8 mouse cellular contexts compared by ENCODE assay signal in the genomic region with DNA sequence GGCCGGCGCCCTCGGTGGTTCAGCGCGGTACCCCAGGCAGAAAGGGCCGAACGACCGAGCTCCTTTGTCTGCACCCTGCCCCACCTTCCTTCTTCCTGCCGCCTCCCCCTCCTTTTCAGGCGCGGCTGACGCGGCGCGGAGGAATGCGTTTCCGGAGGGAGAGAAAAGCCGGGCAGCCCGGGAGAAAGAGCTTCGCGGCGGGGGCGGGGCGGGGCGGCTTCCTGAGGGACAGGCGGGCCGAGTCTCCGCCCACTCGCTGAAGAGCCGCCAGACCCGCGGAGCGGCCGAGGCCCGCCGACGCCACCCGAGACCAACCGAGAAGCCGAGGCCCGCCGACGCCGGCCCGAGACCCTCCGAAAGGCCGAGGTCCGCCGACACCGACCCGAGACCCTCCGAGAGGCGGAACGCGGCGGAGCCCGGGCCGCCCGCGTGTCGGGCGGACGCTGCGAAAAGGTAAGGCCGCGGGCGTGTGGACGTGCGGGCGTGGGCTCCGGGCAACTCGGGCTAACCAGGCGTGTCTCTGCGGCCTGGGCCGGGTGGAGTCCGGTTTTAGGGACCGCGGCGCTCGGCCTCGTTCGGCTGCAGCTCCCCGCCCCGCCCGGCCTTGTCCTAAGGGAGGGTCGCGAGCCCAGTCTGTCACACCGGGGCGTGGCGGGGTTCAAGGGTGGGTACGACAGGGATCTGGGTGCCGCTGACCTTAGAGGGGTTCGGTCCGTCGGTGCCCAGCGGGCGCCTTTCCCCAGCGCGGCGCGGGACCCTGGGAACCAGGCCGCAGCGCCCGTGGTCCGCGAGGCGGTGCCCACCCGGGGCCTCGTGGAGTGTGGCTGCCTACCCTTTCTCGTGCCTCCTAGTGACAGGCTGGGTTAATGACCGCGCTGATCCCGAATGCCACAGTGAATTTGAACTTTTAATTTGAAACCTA. TPM values are rescaled to one million over a fixed set of nuclear protein-coding genes. Genes with fewer than 3 reads are reported as not detected.
A peak's percentile ranks its signal among the peaks of the same experiment; 100 is the strongest.
DNase-seq lines count a peak whose midpoint lies in the region; ATAC-seq and TF ChIP-seq lines count a peak whose summit lies in the region.

A gene (plus strand): TSS at position 148 of the 922 bp plus-strand sequence.

- peak; percentile 88 for DNase-seq in 3T3-L1 (ENCODE audit: low read depth, low spot score)
- peak; percentile 86 to 94 for DNase-seq in adrenal gland, postnatal 4 days (ENCODE audit: low spot score in 2 of 2)
- peak; percentile 95 to 97 for DNase-seq in heart, adult 18-20 months
- DNase-seq in kidney, adult 2 months = peak; percentile 97
- DNase-seq in limb, embryonic 11.5 days (ENCODE audit: low spot score) = peak; percentile 96
- peak; percentile 76 for DNase-seq in spleen, adult 12 weeks (ENCODE audit: low spot score)

- H3K4me2 ChIP-seq in embryonic facial prominence, embryonic 13.5 days = peak within 1 kb of the TSS; percentile 71
- H3K4me2 ChIP-seq in limb, embryonic 11.5 days (ENCODE audit: low read depth, severe bottlenecking) = peak within 1 kb of the TSS; percentile 54
- H3K4me2 ChIP-seq in midbrain, embryonic 13.5 days (replicated peaks) = peak within 1 kb of the TSS; percentile 66

- TF ChIP-seq POLR2A in kidney, adult 2 months (IDR thresholded peaks at IDR 0.05; ENCODE audit: low read depth, low read length) = peak; percentile 84

- peak within 1 kb of the TSS; percentile 98 for H3K27ac ChIP-seq in embryonic facial prominence, embryonic 13.5 days
- peak within 1 kb of the TSS; percentile 99 for H3K27ac ChIP-seq in kidney, adult 2 months (ENCODE audit: insufficient read depth, low read depth, low read length)
- H3K27ac ChIP-seq in limb, embryonic 11.5 days (replicated peaks; ENCODE audit: low read depth, low read length) = peak within 1 kb of the TSS; percentile 78
- peak within 1 kb of the TSS; percentile 100 for H3K27ac ChIP-seq in midbrain, embryonic 13.5 days

- H3K9ac ChIP-seq in embryonic facial prominence, embryonic 13.5 days = peak within 1 kb of the TSS; percentile 99
- H3K9ac ChIP-seq in limb, embryonic 11.5 days (ENCODE audit: low read length) = peak within 1 kb of the TSS; percentile 94
- peak within 1 kb of the TSS; percentile 98 for H3K9ac ChIP-seq in midbrain, embryonic 13.5 days (replicated peaks)

- no peaks in the 10 kb centered on the region for H3K36me3 ChIP-seq in embryonic facial prominence, embryonic 13.5 days
- H3K36me3 ChIP-seq in kidney, adult 2 months (ENCODE audit: control insufficient read depth, insufficient read depth, low read length) = no peaks in the 10 kb centered on the region
- H3K36me3 ChIP-seq in limb, embryonic 11.5 days (ENCODE audit: control insufficient read depth, insufficient read depth, low read length) = no peaks in the 10 kb centered on the region
- H3K36me3 ChIP-seq in midbrain, embryonic 13.5 days = no peaks in the 10 kb centered on the region

- peak within 1 kb of the TSS; percentile 82 for H3K4me3 ChIP-seq in embryonic facial prominence, embryonic 13.5 days
- H3K4me3 ChIP-seq in kidney, adult 2 months (ENCODE audit: insufficient read depth, low read depth, low read length) = peak within 1 kb of the TSS; percentile 92
- peak within 1 kb of the TSS; percentile 60 for H3K4me3 ChIP-seq in limb, embryonic 11.5 days (ENCODE audit: low read depth, low read length)
- peak within 1 kb of the TSS; percentile 91 for H3K4me3 ChIP-seq in midbrain, embryonic 13.5 days (replicated peaks)

- whole genome bisulfite sequencing in embryonic facial prominence, embryonic 13.5 days = under 1% methylated on average over 106 of the region's 113 CpGs
- under 1% methylated on average over 109 of the region's 113 CpGs for WGBS in kidney, adult 2 months
- under 1% methylated on average over 101 of the region's 113 CpGs for WGBS in limb, embryonic 11.5 days
- WGBS in midbrain, embryonic 13.5 days = under 1% methylated on average over 103 of the region's 113 CpGs

- peaks cover 24% of the 10 kb centered on the region for H3K4me1 ChIP-seq in embryonic facial prominence, embryonic 13.5 days
- peaks cover 4% of the 10 kb centered on the region; the same call in 1 of the 2 replicates for H3K4me1 ChIP-seq in kidney, adult 2 months (ENCODE audit: control insufficient read depth, insufficient read depth, low read length)
- H3K4me1 ChIP-seq in limb, embryonic 11.5 days (ENCODE audit: control insufficient read depth, insufficient read depth, low read length) = peaks cover 6% of the 10 kb centered on the region
- H3K4me1 ChIP-seq in midbrain, embryonic 13.5 days (replicated peaks) = peaks cover 30% of the 10 kb centered on the region

- H3K27me3 ChIP-seq in embryonic facial prominence, embryonic 13.5 days = no peaks in the 10 kb centered on the region
- no peaks in the 10 kb centered on the region for H3K27me3 ChIP-seq in kidney, adult 2 months (replicated peaks; ENCODE audit: control insufficient read depth, insufficient read depth, low read length)
- H3K27me3 ChIP-seq in limb, embryonic 11.5 days (ENCODE audit: control insufficient read depth, insufficient read depth, low read length) = no peaks in the 10 kb centered on the region
- H3K27me3 ChIP-seq in midbrain, embryonic 13.5 days = no peaks in the 10 kb centered on the region

- TF ChIP-seq CTCF in kidney, adult 2 months (conservative IDR thresholded peaks at IDR 0.05; ENCODE audit: insufficient read depth, insufficient read length, low read depth, low read length) = 0 out of 2 replicates have a peak, but pooled peaks have one; percentile 22

- H3K9me3 ChIP-seq in embryonic facial prominence, embryonic 13.5 days = no peaks in the 10 kb centered on the region
- no peaks in the 10 kb centered on the region for H3K9me3 ChIP-seq in limb, embryonic 11.5 days (ENCODE audit: control insufficient read depth, low read length)
- H3K9me3 ChIP-seq in midbrain, embryonic 13.5 days = no peaks in the 10 kb centered on the region

- peak; percentile 94 for ATAC-seq in embryonic facial prominence, embryonic 13.5 days (ENCODE audit: insufficient number of reproducible peaks, insufficient read depth, low FRiP score, low TSS enrichment, low read depth)
- ATAC-seq in limb, embryonic 11.5 days (ENCODE audit: insufficient number of reproducible peaks, low FRiP score, low TSS enrichment, low read depth) = peak; percentile 94
- ATAC-seq in midbrain, embryonic 13.5 days = peak; percentile 96

RNA-seq across cellular contexts. Expression of the gene that starts here (rescaled TPM):
- 100 to 1,000 TPM; 332 to 338 TPM for total RNA-seq in adrenal gland, postnatal 4 days (2021)
- polyA plus RNA-seq in embryonic facial prominence, embryonic 13.5 days (2015; fragmentation: Nextera tagmentation; extraction: Ambion mirVana) = 216 and 238 TPM in 2 replicates
- total RNA-seq in heart, adult 18-20 months (2021) = 100 to 1,000 TPM; 307 to 323 TPM
- polyA plus RNA-seq in kidney, adult 2 months (2012; rRNA removed) = 49.5 and 65.0 TPM in 2 replicates
- polyA plus RNA-seq in limb, embryonic 11.5 days (2014; fragmentation: Nextera tagmentation; extraction: Ambion mirVana) = 186 and 198 TPM in 2 replicates
- 79.3 and 86.3 TPM in 2 replicates for polyA plus RNA-seq in midbrain, embryonic 13.5 days (2015; fragmentation: Nextera tagmentation; extraction: Ambion mirVana)

Comparison
In these comparisons a context has a peak if more than half of its experiments do, and no peak if none do; other contexts are left out.
1. Peak in every context shown above with its lines: DNase-seq, ATAC-seq, H3K4me3 ChIP-seq and H3K27ac ChIP-seq.